Mouse (Mus musculus): ENCODE results near the gene Tfap2a. TPM values are rescaled to one million over a fixed set of nuclear protein-coding genes. Genes with fewer than 3 reads are reported as not detected.

Tfap2a gene
- total and polyA plus RNA-seq, 3 experiments = not detected

DNA sequence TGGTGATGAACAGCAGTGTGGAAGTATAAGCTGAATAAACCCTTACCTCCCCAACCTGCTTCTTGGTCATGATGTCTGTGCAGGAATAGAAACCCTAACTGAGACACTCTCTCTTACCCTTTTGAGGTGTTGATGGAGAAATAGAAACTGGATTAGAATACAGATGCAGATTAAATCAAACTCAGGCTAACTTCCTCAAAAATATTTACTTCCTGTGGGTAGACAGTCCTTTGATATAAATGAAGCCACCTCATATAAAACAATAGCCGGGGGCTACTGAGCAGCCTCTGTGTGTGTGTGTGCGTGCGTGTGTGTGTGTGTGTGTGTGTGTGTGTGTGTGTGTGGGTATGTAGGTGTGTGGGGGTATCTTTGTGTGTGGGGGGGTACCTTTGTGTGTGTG is 52.4 kb downstream of the Tfap2a start:
- Histone ChIP-seq H3K9ac (ENCODE audit: control insufficient read depth, low read depth, low read length, poor library complexity, severe bottlenecking) (no peak overlapping the region), H3K9me3 (replicated peaks; ENCODE audit: insufficient read depth, low read length) (no peaks in the 10 kb centered on the region), H3K79me2 (ENCODE audit: control insufficient read depth, insufficient read depth, low read length, poor library complexity) (no peaks in the 10 kb centered on the region), H3K27me3 (ENCODE audit: control insufficient read depth in 1 of 2, insufficient read depth in 2 of 2, low read length in 2 of 2) (no peaks in the 10 kb centered on the region), H3K4me1 (ENCODE audit: control insufficient read depth in 1 of 2, insufficient read depth in 2 of 2, low read length in 2 of 2) (no peaks in the 10 kb centered on the region), H3K27ac (ENCODE audit: control insufficient read depth, low read depth, low read length) (no peak overlapping the region), H3K36me3 (ENCODE audit: control insufficient read depth in 1 of 2, insufficient read depth in 2 of 2, low read length in 2 of 2) (no peaks in the 10 kb centered on the region), H3K4me3 (ENCODE audit: control insufficient read depth in 1 of 2, insufficient read depth in 1 of 2, low read depth in 2 of 2, low read length in 2 of 2) (no peak overlapping the region)
- DNase-seq (ENCODE audit: low read depth, low spot score) = no peak
- TF ChIP-seq RCOR1 (IDR thresholded peaks at IDR 0.05; ENCODE audit: low read depth, low read length) (no peak), KAT2A (conservative IDR thresholded peaks at IDR 0.05; ENCODE audit: low read depth, low read length) (no peak), CHD2 (IDR thresholded peaks at IDR 0.05; ENCODE audit: low read length) (no peak), ZNF384 (IDR thresholded peaks at IDR 0.05; ENCODE audit: low read depth, low read length) (no peak), USF2 (IDR thresholded peaks at IDR 0.05; ENCODE audit: borderline replicate concordance in 1 of 2, insufficient read depth in 1 of 2, low read depth in 1 of 2, low read length in 2 of 2) (no peak), JUND (IDR thresholded peaks at IDR 0.05; ENCODE audit: low read depth, low read length) (no peak), TBP (IDR thresholded peaks at IDR 0.05; ENCODE audit: low read depth, low read length) (no peak)

DNA sequence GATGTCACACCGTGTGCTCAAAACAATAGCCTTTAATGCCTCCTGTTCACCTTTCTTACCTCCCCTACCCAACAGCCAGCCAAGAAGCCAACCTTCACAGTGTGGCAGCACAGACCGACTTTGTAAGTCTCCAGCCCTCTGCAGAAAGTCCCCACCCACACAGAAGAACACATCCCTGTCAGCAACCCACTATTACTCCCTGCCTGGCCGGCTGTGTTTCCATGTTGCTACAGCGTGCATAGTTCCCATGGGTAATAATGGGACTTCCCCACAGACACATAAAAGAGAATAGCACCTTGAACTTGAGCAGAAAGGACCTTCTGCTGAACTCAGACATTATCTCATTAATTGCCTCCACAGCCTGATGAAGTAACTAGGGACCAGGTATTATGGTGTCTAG is 61.4 kb downstream of the Tfap2a start:
- no peak for DNase-seq (ENCODE audit: low read depth, low spot score)
- TF ChIP-seq CHD2 (IDR thresholded peaks at IDR 0.05; ENCODE audit: low read length) (no peak), NRF1 (IDR thresholded peaks at IDR 0.05; ENCODE audit: insufficient read depth, low read depth, low read length, poor library complexity, severe bottlenecking) (no peak), CHD1 (IDR thresholded peaks at IDR 0.05; ENCODE audit: low read depth, low read length) (no peak), MXI1 (IDR thresholded peaks at IDR 0.05; ENCODE audit: low read depth, low read length) (no peak), POLR2AphosphoS2 (IDR thresholded peaks at IDR 0.05; ENCODE audit: low read length) (no peak), ZMIZ1 (IDR thresholded peaks at IDR 0.05; ENCODE audit: low read depth, low read length) (no peak), EP300 (IDR thresholded peaks at IDR 0.05; ENCODE audit: low read depth in 1 of 2, low read length in 2 of 2) (no peak), MAFK (IDR thresholded peaks at IDR 0.05; ENCODE audit: borderline replicate concordance, low read depth, low read length) (no peak)
- Histone ChIP-seq H3K27ac (ENCODE audit: control insufficient read depth, low read depth, low read length) (no peak overlapping the region), H3K4me1 (ENCODE audit: control insufficient read depth in 1 of 2, insufficient read depth in 2 of 2, low read length in 2 of 2) (no peaks in the 10 kb centered on the region), H3K4me3 (ENCODE audit: control insufficient read depth in 1 of 2, insufficient read depth in 1 of 2, low read depth in 2 of 2, low read length in 2 of 2) (no peak overlapping the region), H3K9ac (ENCODE audit: control insufficient read depth, low read depth, low read length, poor library complexity, severe bottlenecking) (no peak overlapping the region), H3K79me2 (ENCODE audit: control insufficient read depth, insufficient read depth, low read length, poor library complexity) (no peaks in the 10 kb centered on the region), H3K27me3 (ENCODE audit: control insufficient read depth in 1 of 2, insufficient read depth in 2 of 2, low read length in 2 of 2) (no peaks in the 10 kb centered on the region), H3K9me3 (replicated peaks; ENCODE audit: insufficient read depth, low read length) (no peaks in the 10 kb centered on the region), H3K36me3 (ENCODE audit: control insufficient read depth in 1 of 2, insufficient read depth in 2 of 2, low read length in 2 of 2) (no peaks in the 10 kb centered on the region)

Other genes starting within 250 kb of the Tfap2a start
- gene Gcnt2, start 121.4 kb upstream of the Tfap2a start, total RNA-seq (2012; rRNA removed) = 0.04 TPM in 1 of 2 replicates, not detected in the other
- under 1 TPM in 1 of 2 experiments, not detected in 1; 0.03 TPM for gene Gcnt2, start 121.4 kb upstream of the Tfap2a start, polyA plus RNA-seq (2012; ENCODE audit: insufficient read depth in 1 of 2, insufficient read length in 2 of 2, low read depth in 1 of 2, low replicate concordance in 2 of 2, missing spikeins in 1 of 2)